Mouse (Mus musculus) limb, embryonic 14.5 days (tissue): Measurements from ENCODE around the gene Actbl2. TPM values are rescaled to one million over a fixed set of nuclear protein-coding genes. Genes with fewer than 3 reads are reported as not detected.

Source experiments
- ATAC-seq: fragments of 200-750 bp; cut with Nextera tagmentation; 2 replicates; pipeline ENCODE4 v1.8.0; 2017; ENCODE audit warnings: low read depth, moderate number of reproducible peaks, moderate TSS enrichment; ENCODE audit not compliant: low FRiP score
- DNase-seq: peaks from one replicate; pipeline ENCODE4 v3.0.0-alpha.2; 2015; ENCODE audit warnings: low spot score
- H3K27ac ChIP-seq: fragments of 300-500 bp; sonication (generic); replicated peaks from 2 replicates; pipeline ENCODE4 v1.5.1; 2014; ENCODE audit warnings: low read depth, mild to moderate bottlenecking, low read length, moderate library complexity, mixed read lengths
- H3K27me3 ChIP-seq: fragments of 300-500 bp; sonication (generic); 2 replicates; pipeline ENCODE4 v1.6.1; 2014; ENCODE audit warnings: low read length, mixed read lengths; ENCODE audit not compliant: control insufficient read depth, insufficient read depth
- H3K36me3 ChIP-seq: fragments of 300-500 bp; sonication (generic); 2 replicates; pipeline ENCODE4 v1.6.1; 2014; ENCODE audit warnings: mild to moderate bottlenecking, low read length, moderate library complexity, mixed read lengths; ENCODE audit not compliant: control insufficient read depth, insufficient read depth
- H3K4me1 ChIP-seq: fragments of 300-500 bp; sonication (generic); 2 replicates; pipeline ENCODE4 v1.6.1; 2014; ENCODE audit warnings: antibody characterized with exemption, low read length, mixed read lengths; ENCODE audit not compliant: control insufficient read depth, insufficient read depth
- H3K4me2 ChIP-seq: fragments of 300-500 bp; sonication (generic); replicated peaks from 2 replicates; pipeline ENCODE4 v1.6.1; 2014; ENCODE audit warnings: low read depth, mild to moderate bottlenecking, low read length, moderate library complexity; ENCODE audit not compliant: severe bottlenecking
- H3K4me3 ChIP-seq: fragments of 300-500 bp; sonication (generic); replicated peaks from 2 replicates; pipeline ENCODE4 v1.5.1; 2014; ENCODE audit warnings: low read length
- H3K9ac ChIP-seq: fragments of 300-500 bp; sonication (generic); 2 replicates; pipeline ENCODE4 v1.6.1; 2014; ENCODE audit warnings: mild to moderate bottlenecking, low read depth, low read length, moderate library complexity; ENCODE audit not compliant: severe bottlenecking
- H3K9me3 ChIP-seq: fragments of 300-500 bp; sonication (generic); 2 replicates; pipeline ENCODE4 v1.6.1; 2016; ENCODE audit warnings: low read length; ENCODE audit not compliant: control insufficient read depth
- POLR2A ChIP-seq: fragments of 200-500 bp; IDR thresholded peaks from 2 replicates; pipeline ENCODE4 v1.8.0; 2012; ENCODE audit warnings: inconsistent platforms, mild to moderate bottlenecking, moderate library complexity, borderline replicate concordance; ENCODE audit not compliant: insufficient read depth, insufficient read length; ENCODE audit errors: extremely low read depth
- WGBS: fragments of 180-500 bp; shearing (Covaris S2); extraction: QIAGEN DNeasy Blood & Tissue Kit; methylation state at CpG from one replicate; pipeline ENCODE4 v1.1.7; 2014; 5-methylcytosine and 5-hydroxymethylcytosine counted together
- polyA plus RNA-seq, 2 experiments: library from polyadenylated mRNA; depleted of rRNA in 1 of 2; stranded (reverse) in 1 of 2; unstranded in 1 of 2; fragments of >200 nt; fragmentation: Nextera tagmentation in 1 of 2; extraction: Ambion mirVana in 1 of 2; gene quantifications; 2 replicates each; pipeline versions ENCODE4 v1.2.1 to v1.2.3; 2012 to 2014

Actbl2 gene
- polyA plus RNA-seq, 2 experiments = 0.03 TPM; not detected in 1

DNA sequence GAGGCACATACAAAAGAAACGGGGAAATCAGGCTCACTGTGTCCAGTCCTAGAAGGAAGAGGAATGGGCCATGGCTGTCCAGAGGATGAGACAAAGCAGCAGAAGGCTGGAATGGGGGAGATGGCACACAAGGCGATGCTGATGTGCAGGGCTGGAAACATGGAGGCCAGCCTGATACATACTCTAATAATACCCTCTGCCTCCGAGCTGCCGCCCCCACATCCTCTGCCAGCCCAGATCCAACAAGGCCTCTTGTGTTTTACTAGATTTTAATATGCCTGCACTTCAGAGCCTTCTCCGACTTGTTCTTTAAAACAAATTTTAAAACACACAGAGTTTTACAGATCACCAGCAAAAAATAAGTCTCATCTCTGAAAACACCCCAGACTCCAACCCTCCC is 14.2 kb downstream of the Actbl2 start:
- no peak overlapping the region for H3K4me3 ChIP-seq
- no peak for TF ChIP-seq POLR2A
- no peaks in the 10 kb centered on the region for H3K36me3 ChIP-seq
- no peaks in the 10 kb centered on the region for H3K27me3 ChIP-seq
- 74% methylated on average over 5 of the region's 5 CpGs for WGBS
- H3K4me1 ChIP-seq = peaks cover 10% of the 10 kb centered on the region
- H3K4me2 ChIP-seq = no peak overlapping the region
- H3K27ac ChIP-seq = no peak overlapping the region
- H3K9me3 ChIP-seq = no peaks in the 10 kb centered on the region
- ATAC-seq (no peak), DNase-seq (no peak)
- no peak overlapping the region for H3K9ac ChIP-seq

DNA sequence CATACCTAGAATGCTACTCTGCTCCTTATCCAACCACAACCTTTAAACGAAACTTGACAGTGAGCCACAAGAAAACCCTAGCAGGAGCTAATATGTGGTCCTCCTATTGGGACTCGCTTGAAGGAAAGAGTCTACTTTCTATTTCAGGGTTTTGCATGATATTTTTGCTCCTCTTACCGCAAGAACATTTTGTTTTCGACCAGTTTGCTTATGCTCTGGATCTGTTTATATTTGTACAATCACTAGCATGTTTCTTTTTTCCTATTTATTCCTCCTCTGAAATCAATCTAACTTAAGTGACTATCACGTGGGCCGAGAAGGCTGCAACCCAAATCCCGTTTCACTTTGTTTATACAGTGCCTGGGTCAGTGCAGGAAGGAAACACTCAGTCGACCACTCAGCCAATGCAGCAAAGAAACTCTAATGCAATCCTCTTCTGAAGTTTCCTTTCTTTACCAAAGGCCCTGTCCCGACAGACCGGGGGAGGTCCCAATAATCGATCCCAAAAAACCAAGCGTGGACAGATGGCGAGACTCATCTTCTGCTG is 15.0 kb downstream of the Actbl2 start:
- H3K9ac ChIP-seq = no peak overlapping the region
- no peak overlapping the region for H3K4me2 ChIP-seq
- no peaks in the 10 kb centered on the region for H3K36me3 ChIP-seq
- 0 out of 2 replicates have a peak overlapping the region, but pooled peaks have one; percentile 3 for H3K27ac ChIP-seq
- no peaks in the 10 kb centered on the region for H3K27me3 ChIP-seq
- ATAC-seq = no peak
- TF ChIP-seq POLR2A = no peak
- H3K4me3 ChIP-seq = no peak overlapping the region
- WGBS = 78% methylated on average over 13 of the region's 13 CpGs
- no peaks in the 10 kb centered on the region for H3K9me3 ChIP-seq
- H3K4me1 ChIP-seq = peaks cover 10% of the 10 kb centered on the region
- DNase-seq = no peak

DNA sequence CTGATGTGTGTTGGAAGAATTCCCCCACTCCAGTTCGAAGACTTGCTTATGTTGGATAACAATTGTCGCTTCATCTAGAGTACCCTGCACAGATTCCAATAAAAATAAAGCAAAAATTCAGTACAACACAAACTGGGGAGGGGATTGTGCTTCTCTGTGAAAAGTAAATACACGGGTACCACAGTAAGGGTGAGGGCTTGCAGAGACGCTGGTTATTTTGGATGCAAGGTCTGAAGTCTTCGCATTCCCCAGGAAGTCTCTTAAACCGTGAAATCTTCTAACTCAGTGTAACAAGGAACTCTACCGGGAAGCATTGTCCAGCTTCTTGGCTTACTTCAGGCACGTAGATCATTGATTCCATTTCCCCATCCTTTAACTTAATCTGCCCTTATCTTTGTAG is 17.1 kb downstream of the Actbl2 start:
- Histone ChIP-seq H3K4me3 (no peak overlapping the region), H3K36me3 (no peaks in the 10 kb centered on the region), H3K27me3 (no peaks in the 10 kb centered on the region), H3K9ac (no peak overlapping the region), H3K4me1 (peaks cover 9% of the 10 kb centered on the region), H3K27ac (no peak overlapping the region), H3K4me2 (no peak overlapping the region), H3K9me3 (no peaks in the 10 kb centered on the region)
- no peak for DNase-seq
- ATAC-seq = no peak
- TF ChIP-seq POLR2A = no peak
- WGBS = 76% methylated on average over 8 of the region's 8 CpGs

DNA sequence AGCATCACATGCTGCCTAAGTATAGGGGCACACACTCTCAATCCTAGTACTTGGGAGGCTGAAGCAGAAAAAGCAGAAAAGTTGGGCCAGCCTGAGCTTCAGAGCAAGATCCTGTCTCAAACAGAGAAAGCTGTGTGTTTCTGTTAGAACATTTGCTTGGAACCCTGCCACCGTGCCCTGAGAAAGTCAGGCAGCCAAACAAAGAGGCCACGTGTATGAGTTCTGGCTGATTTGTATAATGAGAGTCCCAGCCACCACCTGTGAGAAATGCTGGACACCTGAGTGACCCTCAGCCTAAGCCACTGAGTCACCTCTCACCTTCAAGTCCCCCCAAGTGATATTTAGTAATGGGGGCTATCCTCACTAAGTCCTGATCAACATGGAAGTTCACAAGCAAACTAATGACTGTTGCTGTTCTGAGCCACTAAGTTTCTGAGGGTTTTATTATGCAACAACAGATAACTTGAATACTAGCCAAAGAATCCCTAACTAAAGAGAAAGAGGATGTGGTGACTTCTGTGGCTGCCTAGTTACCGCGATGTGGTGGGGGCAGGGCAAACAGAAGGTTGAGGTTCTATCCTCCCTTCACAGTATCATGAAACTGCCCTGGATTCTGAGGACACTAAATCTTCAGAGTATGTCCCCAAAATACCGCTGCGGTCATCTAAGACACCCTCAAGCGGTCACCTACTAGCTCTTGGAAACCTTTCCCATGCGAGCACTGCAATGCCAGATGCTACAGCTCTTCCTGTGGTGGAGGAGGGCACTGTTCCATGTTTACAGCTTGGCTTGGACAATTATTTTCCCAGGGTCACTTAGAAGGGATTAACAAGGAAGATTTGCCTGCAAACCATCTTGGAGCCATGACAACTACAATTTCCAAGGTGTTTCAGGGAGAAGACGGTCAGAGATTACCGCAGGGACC is 31.9 kb downstream of the Actbl2 start:
- no peaks in the 10 kb centered on the region for H3K36me3 ChIP-seq
- no peak overlapping the region for H3K9ac ChIP-seq
- 91% methylated on average over 10 of the region's 10 CpGs for WGBS
- ATAC-seq (no peak), DNase-seq (no peak)
- H3K4me2 ChIP-seq = no peak overlapping the region
- H3K9me3 ChIP-seq = no peaks in the 10 kb centered on the region
- H3K27ac ChIP-seq = no peak overlapping the region
- no peaks in the 10 kb centered on the region for H3K27me3 ChIP-seq
- TF ChIP-seq POLR2A = no peak
- H3K4me3 ChIP-seq = no peak overlapping the region
- 0 out of 2 replicates have a peak, but pooled peaks cover 3% of the 10 kb centered on the region for H3K4me1 ChIP-seq

DNA sequence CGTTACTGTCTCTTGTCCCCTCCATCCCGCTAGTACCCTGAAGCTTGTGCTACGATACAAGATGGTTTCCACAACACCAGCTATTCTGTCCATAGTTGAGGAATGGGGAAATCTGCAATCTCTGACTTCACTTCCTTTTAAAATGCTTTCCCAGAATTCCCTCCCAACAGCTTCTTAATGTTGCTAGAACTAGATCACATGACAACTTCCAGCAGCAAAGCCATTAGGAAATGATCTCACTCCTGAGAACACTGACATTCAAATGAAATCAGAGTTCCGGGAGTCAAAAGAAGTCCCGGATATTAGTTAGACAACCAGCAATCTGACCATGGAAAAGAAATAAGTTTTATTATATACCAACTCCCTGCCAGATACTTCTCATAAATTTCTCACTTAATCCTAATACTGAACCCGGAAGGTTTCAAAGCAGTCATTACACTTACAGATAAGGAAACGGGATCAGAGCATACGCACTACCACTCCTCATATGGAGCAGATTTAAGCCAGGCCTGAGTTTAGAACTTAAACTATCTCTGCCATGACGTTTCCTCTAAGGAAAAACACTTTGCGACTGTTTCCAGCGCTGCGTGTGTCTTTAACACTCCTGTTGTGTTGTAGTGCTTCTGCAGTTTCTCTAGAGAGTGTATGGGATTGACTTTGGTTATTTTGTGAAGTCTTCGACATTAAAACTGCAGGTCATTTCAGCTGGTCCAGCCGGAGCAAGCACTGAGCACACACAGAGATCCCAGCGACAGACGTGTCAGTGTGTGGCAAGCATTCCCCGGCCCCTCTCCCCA is 36.5 kb downstream of the Actbl2 start:
- Histone ChIP-seq H3K4me2 (0 out of 2 replicates have a peak overlapping the region, but pooled peaks have one; percentile 13), H3K36me3 (no peaks in the 10 kb centered on the region), H3K9ac (0 out of 2 replicates have a peak overlapping the region, but pooled peaks have one; percentile 2), H3K4me1 (0 out of 2 replicates have a peak, but pooled peaks cover 8% of the 10 kb centered on the region), H3K27ac (peak overlapping the region; percentile 71), H3K4me3 (no peak overlapping the region), H3K27me3 (no peaks in the 10 kb centered on the region), H3K9me3 (no peaks in the 10 kb centered on the region)
- peak; percentile 31; the same call in 1 of the 2 replicates for ATAC-seq
- no peak for TF ChIP-seq POLR2A
- WGBS = 45% methylated on average over 17 of the region's 17 CpGs
- DNase-seq = peak; percentile 55
